Mouse (Mus musculus) bone marrow macrophage, adult 2 months (primary cell): Measurements from ENCODE around the gene Acaa1a.

ENCODE experiments used
- CTCF ChIP-seq: IDR thresholded peaks from 2 replicates; pipeline ENCODE4 v1.5.1; 2012; ENCODE audit warnings: low read depth, mild to moderate bottlenecking, low read length, moderate library complexity
- POLR2A ChIP-seq: IDR thresholded peaks from 2 replicates; pipeline ENCODE4 v1.6.1; 2012; ENCODE audit warnings: mild to moderate bottlenecking, low read depth, low read length, borderline replicate concordance

DNA sequence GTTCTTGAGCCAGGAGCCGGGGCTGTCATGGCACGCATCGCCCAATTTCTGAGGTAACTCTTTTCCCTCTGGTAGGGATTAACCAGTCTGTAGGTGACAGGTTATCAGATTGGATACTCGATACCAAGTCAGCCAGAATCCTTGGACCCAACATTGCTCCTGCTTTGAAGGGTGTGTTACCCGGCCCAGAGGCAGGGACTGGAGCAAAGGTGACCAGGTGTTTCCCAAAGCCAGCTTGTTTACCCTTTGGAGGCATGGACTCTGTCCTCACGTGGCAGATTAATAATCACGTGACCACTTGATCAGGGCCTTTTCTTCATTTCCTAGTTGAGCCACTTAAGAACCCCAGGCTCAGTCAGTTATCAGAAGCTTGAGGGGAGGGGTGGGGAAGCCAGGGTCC lies 3.3 kb downstream of the Acaa1a start:
- no peak for TF ChIP-seq CTCF
- no peak for TF ChIP-seq POLR2A
